Mouse (Mus musculus): ENCODE results near the gene Znrf3. TPM values are rescaled to one million over a fixed set of nuclear protein-coding genes. Genes with fewer than 3 reads are reported as not detected.

The Znrf3 gene
- polyA plus RNA-seq, 1 experiment from 2014 or later: 7.7 TPM

- H3K4me2 ChIP-seq (ENCODE audit: low read length): no peak overlapping the region
- 51% methylated on average over 4 of the region's 4 CpGs for WGBS
- no peak overlapping the region for H3K4me3 ChIP-seq (ENCODE audit: low read depth, low read length)
- H3K27ac ChIP-seq (ENCODE audit: low read length): no peak overlapping the region
- ATAC-seq: no peak
- no peaks in the 10 kb centered on the region for H3K36me3 ChIP-seq (ENCODE audit: control insufficient read depth, insufficient read depth, low read length)
- H3K9ac ChIP-seq (ENCODE audit: low read depth, low read length): no peak overlapping the region
- no peaks in the 10 kb centered on the region for H3K27me3 ChIP-seq (ENCODE audit: control insufficient read depth, insufficient read depth, low read depth, low read length)
- 0 out of 2 replicates have a peak, but pooled peaks cover 2% of the 10 kb centered on the region for H3K4me1 ChIP-seq (ENCODE audit: control insufficient read depth, insufficient read depth, low read length)
- H3K9me3 ChIP-seq (replicated peaks; ENCODE audit: control insufficient read depth, low read length, poor library complexity, severe bottlenecking): no peaks in the 10 kb centered on the region
These were observed 97.6 kb downstream of the Znrf3 start for GRCm38 (mm10) chr11:5346845-5347640.

GRCm38 (mm10) chr11:5343748-5344147 lies 100.9 kb downstream of the Znrf3 start:
- Histone ChIP-seq H3K4me2 (ENCODE audit: low read length) (no peak overlapping the region), H3K9ac (ENCODE audit: low read depth, low read length) (no peak overlapping the region), H3K9me3 (replicated peaks; ENCODE audit: control insufficient read depth, low read length, poor library complexity, severe bottlenecking) (no peaks in the 10 kb centered on the region), H3K27ac (ENCODE audit: low read length) (no peak overlapping the region), H3K36me3 (ENCODE audit: control insufficient read depth, insufficient read depth, low read length) (no peaks in the 10 kb centered on the region), H3K4me1 (ENCODE audit: control insufficient read depth, insufficient read depth, low read length) (0 out of 2 replicates have a peak, but pooled peaks cover 2% of the 10 kb centered on the region), H3K27me3 (ENCODE audit: control insufficient read depth, insufficient read depth, low read depth, low read length) (no peaks in the 10 kb centered on the region), H3K4me3 (ENCODE audit: low read depth, low read length) (no peak overlapping the region)
- WGBS: 96% methylated on average over 4 of the region's 4 CpGs
- ATAC-seq: no peak

GRCm38 (mm10) chr11:5339732-5340131 lies 104.9 kb downstream of the Znrf3 start:
- 92% methylated on average over 1 of the region's 1 CpGs for WGBS
- ATAC-seq: no peak

GRCm38 (mm10) chr11:5336852-5337251 lies 107.8 kb downstream of the Znrf3 start:
- Histone ChIP-seq H3K4me2 (ENCODE audit: low read length) (no peak overlapping the region), H3K4me1 (ENCODE audit: control insufficient read depth, insufficient read depth, low read length) (no peaks in the 10 kb centered on the region), H3K4me3 (ENCODE audit: low read depth, low read length) (no peak overlapping the region), H3K27ac (ENCODE audit: low read length) (no peak overlapping the region), H3K9me3 (replicated peaks; ENCODE audit: control insufficient read depth, low read length, poor library complexity, severe bottlenecking) (no peaks in the 10 kb centered on the region), H3K27me3 (ENCODE audit: control insufficient read depth, insufficient read depth, low read depth, low read length) (no peaks in the 10 kb centered on the region), H3K9ac (ENCODE audit: low read depth, low read length) (no peak overlapping the region), H3K36me3 (ENCODE audit: control insufficient read depth, insufficient read depth, low read length) (no peaks in the 10 kb centered on the region)
- ATAC-seq: no peak
- WGBS: 90% methylated on average over 7 of the region's 7 CpGs

More at GRCm38 (mm10) chr11:5339732-5340131, 104.9 kb downstream of the Znrf3 start:
- Histone ChIP-seq H3K36me3 (ENCODE audit: control insufficient read depth, insufficient read depth, low read length) (no peaks in the 10 kb centered on the region), H3K27me3 (ENCODE audit: control insufficient read depth, insufficient read depth, low read depth, low read length) (no peaks in the 10 kb centered on the region), H3K27ac (ENCODE audit: low read length) (no peak overlapping the region), H3K4me1 (ENCODE audit: control insufficient read depth, insufficient read depth, low read length) (no peaks in the 10 kb centered on the region), H3K9ac (ENCODE audit: low read depth, low read length) (no peak overlapping the region), H3K4me3 (ENCODE audit: low read depth, low read length) (no peak overlapping the region), H3K9me3 (replicated peaks; ENCODE audit: control insufficient read depth, low read length, poor library complexity, severe bottlenecking) (no peaks in the 10 kb centered on the region), H3K4me2 (ENCODE audit: low read length) (no peak overlapping the region)

- no peaks in the 10 kb centered on the region for H3K9me3 ChIP-seq (replicated peaks; ENCODE audit: control insufficient read depth, low read length, poor library complexity, severe bottlenecking)
These were observed 108.4 kb downstream of the Znrf3 start for GRCm38 (mm10) chr11:5336269-5336668.

GRCm38 (mm10) chr11:5330851-5331250 lies 113.8 kb downstream of the Znrf3 start:
- WGBS: 96% methylated on average over 4 of the region's 4 CpGs
- Histone ChIP-seq H3K4me3 (ENCODE audit: low read depth, low read length) (no peak overlapping the region), H3K4me2 (ENCODE audit: low read length) (no peak overlapping the region), H3K36me3 (ENCODE audit: control insufficient read depth, insufficient read depth, low read length) (no peaks in the 10 kb centered on the region), H3K27ac (ENCODE audit: low read length) (no peak overlapping the region), H3K9me3 (replicated peaks; ENCODE audit: control insufficient read depth, low read length, poor library complexity, severe bottlenecking) (no peaks in the 10 kb centered on the region), H3K27me3 (ENCODE audit: control insufficient read depth, insufficient read depth, low read depth, low read length) (no peaks in the 10 kb centered on the region), H3K4me1 (ENCODE audit: control insufficient read depth, insufficient read depth, low read length) (peaks cover 2% of the 10 kb centered on the region; the same call in 1 of the 2 replicates), H3K9ac (ENCODE audit: low read depth, low read length) (no peak overlapping the region)
- ATAC-seq: no peak

More at GRCm38 (mm10) chr11:5336269-5336668, 108.4 kb downstream of the Znrf3 start:
- H3K36me3 ChIP-seq (ENCODE audit: control insufficient read depth, insufficient read depth, low read length): no peaks in the 10 kb centered on the region
- no peak for ATAC-seq
- no peak overlapping the region for H3K27ac ChIP-seq (ENCODE audit: low read length)
- H3K4me3 ChIP-seq (ENCODE audit: low read depth, low read length): no peak overlapping the region
- no peaks in the 10 kb centered on the region for H3K4me1 ChIP-seq (ENCODE audit: control insufficient read depth, insufficient read depth, low read length)
- H3K9ac ChIP-seq (ENCODE audit: low read depth, low read length): no peak overlapping the region
- no peak overlapping the region for H3K4me2 ChIP-seq (ENCODE audit: low read length)
- H3K27me3 ChIP-seq (ENCODE audit: control insufficient read depth, insufficient read depth, low read depth, low read length): no peaks in the 10 kb centered on the region

GRCm38 (mm10) chr11:5327693-5328092 lies 117.0 kb downstream of the Znrf3 start:
- peaks cover 2% of the 10 kb centered on the region; the same call in 1 of the 2 replicates for H3K4me1 ChIP-seq (ENCODE audit: control insufficient read depth, insufficient read depth, low read length)
- ATAC-seq: no peak

GRCm38 (mm10) chr11:5326252-5326651 lies 118.4 kb downstream of the Znrf3 start:
- H3K9me3 ChIP-seq (replicated peaks; ENCODE audit: control insufficient read depth, low read length, poor library complexity, severe bottlenecking): no peaks in the 10 kb centered on the region
- no peaks in the 10 kb centered on the region for H3K27me3 ChIP-seq (ENCODE audit: control insufficient read depth, insufficient read depth, low read depth, low read length)
- 93% methylated on average over 3 of the region's 3 CpGs for WGBS
- H3K4me1 ChIP-seq (ENCODE audit: control insufficient read depth, insufficient read depth, low read length): peaks cover 2% of the 10 kb centered on the region; the same call in 1 of the 2 replicates
- H3K36me3 ChIP-seq (ENCODE audit: control insufficient read depth, insufficient read depth, low read length): no peaks in the 10 kb centered on the region
- no peak overlapping the region for H3K27ac ChIP-seq (ENCODE audit: low read length)
- no peak for ATAC-seq
- no peak overlapping the region for H3K9ac ChIP-seq (ENCODE audit: low read depth, low read length)
- H3K4me2 ChIP-seq (ENCODE audit: low read length): no peak overlapping the region
- no peak overlapping the region for H3K4me3 ChIP-seq (ENCODE audit: low read depth, low read length)

More at GRCm38 (mm10) chr11:5327693-5328092, 117.0 kb downstream of the Znrf3 start:
- H3K4me3 ChIP-seq (ENCODE audit: low read depth, low read length): no peak overlapping the region
- H3K27ac ChIP-seq (ENCODE audit: low read length): no peak overlapping the region
- WGBS: 15% methylated on average over 1 of the region's 1 CpGs
- no peaks in the 10 kb centered on the region for H3K36me3 ChIP-seq (ENCODE audit: control insufficient read depth, insufficient read depth, low read length)
- H3K9me3 ChIP-seq (replicated peaks; ENCODE audit: control insufficient read depth, low read length, poor library complexity, severe bottlenecking): no peaks in the 10 kb centered on the region
- no peaks in the 10 kb centered on the region for H3K27me3 ChIP-seq (ENCODE audit: control insufficient read depth, insufficient read depth, low read depth, low read length)
- no peak overlapping the region for H3K4me2 ChIP-seq (ENCODE audit: low read length)
- H3K9ac ChIP-seq (ENCODE audit: low read depth, low read length): no peak overlapping the region

GRCm38 (mm10) chr11:5325217-5325616 lies 119.4 kb downstream of the Znrf3 start:
- ATAC-seq: no peak
- H3K4me3 ChIP-seq (ENCODE audit: low read depth, low read length): no peak overlapping the region
- WGBS: 91% methylated on average over 6 of the region's 6 CpGs

More at GRCm38 (mm10) chr11:5325217-5325616, 119.4 kb downstream of the Znrf3 start:
- H3K4me1 ChIP-seq (ENCODE audit: control insufficient read depth, insufficient read depth, low read length): peaks cover 2% of the 10 kb centered on the region; the same call in 1 of the 2 replicates
- H3K36me3 ChIP-seq (ENCODE audit: control insufficient read depth, insufficient read depth, low read length): no peaks in the 10 kb centered on the region
- H3K27me3 ChIP-seq (ENCODE audit: control insufficient read depth, insufficient read depth, low read depth, low read length): no peaks in the 10 kb centered on the region
- no peak overlapping the region for H3K4me2 ChIP-seq (ENCODE audit: low read length)
- no peaks in the 10 kb centered on the region for H3K9me3 ChIP-seq (replicated peaks; ENCODE audit: control insufficient read depth, low read length, poor library complexity, severe bottlenecking)
- H3K9ac ChIP-seq (ENCODE audit: low read depth, low read length): no peak overlapping the region
- H3K27ac ChIP-seq (ENCODE audit: low read length): no peak overlapping the region

All from midbrain, embryonic 16.5 days (tissue).